Mouse (Mus musculus): ENCODE data around the gene Prkd3.

The Prkd3 gene

GRCm38 (mm10) chr17:79020208-79020983 lies at the start of gene Prkd3:
TSS of gene Prkd3 (minus strand) at chr17:79020816.
- CTCF ChIA-PET, result no interaction called here

GRCm38 (mm10) chr17:79069766-79070480 lies 49.3 kb upstream of the Prkd3 start:
- CTCF ChIA-PET, result no interaction called here

GRCm38 (mm10) chr17:79069019-79069418 lies 48.4 kb upstream of the Prkd3 start:
- CTCF ChIA-PET, result no interaction called here

GRCm38 (mm10) chr17:79068581-79068980 lies 48.0 kb upstream of the Prkd3 start:
- CTCF ChIA-PET, result no interaction called here

DNA sequence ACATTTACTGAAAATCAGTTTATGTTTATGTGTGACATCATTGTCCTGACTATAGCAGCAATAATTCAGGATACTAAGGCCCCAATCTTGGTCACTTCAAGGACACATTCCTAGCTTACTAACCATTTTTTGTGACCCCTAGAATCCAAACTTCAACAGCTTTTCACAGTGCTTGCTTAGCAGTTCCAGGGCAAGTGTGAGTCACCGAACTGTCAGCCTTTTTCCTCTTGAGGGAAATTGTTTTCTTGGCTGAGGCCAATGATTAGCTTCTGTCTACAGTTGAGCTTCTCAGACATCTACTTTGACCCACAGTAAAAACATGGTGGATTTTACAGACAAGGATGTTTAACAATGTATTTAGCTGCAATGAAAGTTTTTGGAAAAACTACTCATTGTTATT lies 43.6 kb upstream of the Prkd3 start:
- CTCF ChIA-PET, result no interaction called here

GRCm38 (mm10) chr17:79060221-79060620 lies 39.6 kb upstream of the Prkd3 start:
- CTCF ChIA-PET, result no interaction called here

GRCm38 (mm10) chr17:79058271-79058670 lies 37.7 kb upstream of the Prkd3 start:
- CTCF ChIA-PET, result no interaction called here

GRCm38 (mm10) chr17:79052088-79052812 lies 31.6 kb upstream of the Prkd3 start:
- CTCF ChIA-PET, result interaction anchor here (0.7 kb wide), 1 partner anchor 40 kb away, joined by 3 read pairs; no protein-coding TSS in a partner anchor

GRCm38 (mm10) chr17:79051606-79052005 lies 31.0 kb upstream of the Prkd3 start, which contains the start of gene Qpct:
TSS of gene Qpct (plus strand) at chr17:79051906.
- CTCF ChIA-PET, result no interaction called here

DNA sequence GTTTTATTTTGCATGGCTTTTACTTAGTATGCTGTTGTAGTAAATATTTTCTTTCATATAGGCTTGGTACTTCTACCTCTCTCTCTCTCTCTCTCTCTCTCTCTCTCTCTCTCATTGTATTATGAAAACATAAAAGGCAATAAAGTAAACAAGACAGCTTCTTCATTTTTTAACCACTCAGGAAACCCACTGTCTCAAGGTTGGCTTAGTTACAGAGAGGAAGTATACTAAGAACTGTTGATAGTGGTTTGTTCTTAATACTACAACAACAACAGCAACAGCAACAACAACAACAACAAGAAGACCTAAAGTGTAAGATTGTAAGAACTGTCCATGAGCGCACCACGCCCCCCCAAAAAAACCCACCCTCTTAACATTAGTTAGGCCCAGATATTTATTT lies 23.1 kb upstream of the Prkd3 start:
- CTCF ChIA-PET, result interaction anchor here (0.6 kb wide), 1 partner anchor 807 kb away, joined by 3 read pairs; no protein-coding TSS in a partner anchor

DNA sequence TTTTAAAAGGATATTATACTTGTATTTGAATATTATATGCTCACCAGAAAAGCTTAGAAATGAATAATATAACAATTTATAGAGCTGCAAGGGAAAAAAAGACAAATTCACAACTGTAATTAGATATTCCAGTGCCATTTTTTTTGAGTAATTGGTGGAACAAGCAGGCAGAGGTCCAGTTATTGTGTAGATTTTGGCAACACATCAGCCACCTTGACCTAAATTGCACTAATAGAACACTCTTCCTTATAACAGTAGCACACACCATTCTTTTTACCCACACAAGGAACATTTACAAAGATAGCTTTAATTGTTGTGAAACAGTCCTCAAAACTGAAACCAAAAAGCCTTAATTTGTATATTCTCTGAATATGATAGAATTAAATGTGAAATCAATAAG lies 19.0 kb upstream of the Prkd3 start:
- CTCF ChIA-PET, result no interaction called here

DNA sequence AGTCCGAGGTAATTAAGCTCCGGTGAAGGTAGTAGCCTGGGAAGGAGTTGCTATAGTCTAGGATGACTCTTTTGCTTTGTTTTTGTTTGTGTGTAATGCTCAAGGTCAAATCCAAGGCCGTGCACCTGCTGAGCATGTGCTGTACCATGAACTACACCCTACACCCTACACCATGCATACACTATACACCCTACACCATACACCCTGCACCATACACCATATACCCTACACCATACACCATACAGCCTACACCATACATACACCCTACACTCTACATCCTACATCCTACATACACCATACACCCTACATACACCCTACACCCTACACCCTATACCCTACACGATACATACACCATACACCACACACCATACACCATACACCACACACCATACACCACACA lies 12.2 kb upstream of the Prkd3 start:
- CTCF ChIA-PET, result no interaction called here

DNA sequence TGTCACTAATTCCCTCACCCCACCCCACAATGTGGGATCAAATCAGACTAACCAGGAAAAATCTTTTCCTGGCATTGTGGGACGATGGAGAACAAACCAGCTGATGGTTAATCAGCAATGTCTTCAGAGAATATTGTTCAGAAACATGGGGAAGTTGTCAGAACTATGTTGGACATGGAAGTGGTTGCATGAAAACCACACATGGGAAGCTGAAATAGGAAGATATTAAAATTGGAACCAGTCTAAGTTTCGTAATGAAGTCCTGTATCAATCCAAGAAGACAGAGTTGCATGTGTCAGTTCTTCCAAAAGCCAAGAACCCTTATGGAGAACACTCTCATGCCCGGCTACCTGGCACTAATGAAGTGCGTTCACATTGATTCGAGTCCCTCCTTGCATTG lies 11.0 kb upstream of the Prkd3 start:
- CTCF ChIA-PET, result no interaction called here

GRCm38 (mm10) chr17:79029226-79029625 lies 8.6 kb upstream of the Prkd3 start:
- CTCF ChIA-PET, result no interaction called here

DNA sequence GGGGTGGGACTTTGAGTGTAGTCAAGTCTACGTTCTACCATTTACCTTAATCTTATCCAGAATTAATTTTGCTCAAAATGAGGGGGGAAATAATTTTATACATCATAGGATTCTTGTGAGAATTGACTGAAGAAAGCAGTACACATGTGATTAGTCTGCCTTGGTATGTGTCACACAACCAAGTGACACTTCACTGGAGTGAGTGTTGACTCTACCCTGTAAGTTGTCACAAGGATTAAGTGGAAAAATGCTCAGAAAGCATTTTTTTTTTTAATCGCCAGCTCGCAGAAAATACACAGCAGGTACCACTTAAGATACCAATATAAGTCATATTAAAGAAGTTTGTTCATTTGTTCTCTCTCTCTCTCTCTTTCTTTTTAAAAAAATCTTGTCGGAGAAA lies 3.9 kb upstream of the Prkd3 start:
- CTCF ChIA-PET, result no interaction called here

GRCm38 (mm10) chr17:79022746-79023145 lies 2.1 kb upstream of the Prkd3 start:
- CTCF ChIA-PET, result interaction anchor here (0.6 kb wide), 1 partner anchor 1034 kb away, joined by 3 read pairs; no protein-coding TSS in a partner anchor

DNA sequence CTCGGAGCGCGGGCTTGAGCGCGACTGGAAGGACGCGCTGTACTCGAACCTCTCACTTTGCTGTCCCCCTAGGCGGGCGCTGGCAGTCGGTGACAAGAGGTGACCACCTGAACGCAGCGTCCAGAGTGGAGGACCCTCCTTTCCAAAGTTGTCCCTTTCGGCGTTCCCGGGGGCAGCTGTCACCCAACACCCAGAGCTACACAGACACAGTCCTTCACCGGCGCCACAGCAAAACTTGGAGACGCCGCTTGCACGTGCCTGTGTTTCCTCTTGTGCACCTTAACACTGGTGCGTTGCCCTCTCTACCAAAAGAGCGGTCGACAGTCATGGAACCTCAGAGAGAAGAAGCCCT lies 344 bp upstream of the Prkd3 start:
- CTCF ChIA-PET, result interaction anchor here (0.5 kb wide), 1 partner anchor 416 kb away, joined by 5 read pairs; no protein-coding TSS in a partner anchor

GRCm38 (mm10) chr17:79019726-79020207 lies 849 bp downstream of the Prkd3 start:
- CTCF ChIA-PET, result no interaction called here

- CTCF ChIA-PET, result no interaction called here
Measured at GRCm38 (mm10) chr17:79018422-79018821, 2.2 kb downstream of the Prkd3 start.

DNA sequence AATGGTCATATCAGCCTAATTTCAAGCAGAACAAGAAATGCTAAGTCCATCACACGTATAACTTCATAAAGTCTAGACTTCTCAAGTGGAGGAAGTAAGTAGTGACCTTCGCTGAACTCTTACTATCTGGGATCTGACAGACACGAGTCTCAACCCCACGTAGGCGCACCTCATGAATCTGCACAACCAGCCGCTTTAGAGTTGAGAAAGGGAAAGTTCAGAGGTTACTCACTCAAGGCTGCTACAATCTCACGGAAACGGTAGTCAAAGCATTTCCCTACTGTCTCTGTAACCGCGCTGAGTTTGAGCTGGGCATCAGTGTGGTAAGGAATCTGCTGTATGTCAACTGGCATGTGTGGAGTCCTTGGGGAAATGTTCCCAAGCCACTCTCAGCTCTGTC lies 4.8 kb downstream of the Prkd3 start:
- CTCF ChIA-PET, result no interaction called here

GRCm38 (mm10) chr17:79014911-79015685 lies 5.5 kb downstream of the Prkd3 start:
- CTCF ChIA-PET, result interaction anchor here (0.5 kb wide), 1 partner anchor 1209 kb away, joined by 12 read pairs; no protein-coding TSS in a partner anchor

DNA sequence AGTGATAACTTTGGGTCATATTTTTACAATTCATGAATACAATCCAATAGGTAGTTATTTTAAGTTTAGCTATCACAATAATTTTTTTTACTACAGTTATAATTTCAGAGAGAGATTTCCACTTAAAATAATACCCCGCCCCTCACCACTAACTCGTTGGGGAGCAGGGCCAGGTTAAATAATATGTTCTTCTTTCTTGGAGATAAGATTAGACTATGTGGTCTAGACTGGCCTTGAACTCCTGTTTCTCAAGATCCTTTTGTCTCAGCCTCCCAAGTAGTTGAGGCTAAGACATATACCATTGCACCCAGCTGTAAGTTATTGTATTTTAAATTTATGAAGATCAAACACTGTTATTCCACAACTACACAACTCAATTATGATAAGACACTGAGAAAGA lies 7.0 kb downstream of the Prkd3 start:
- CTCF ChIA-PET, result no interaction called here

Measured in spleen, embryonic (tissue).